Mouse (Mus musculus): Measurements from ENCODE around the gene Qrich2.
"Not testable (repeated sequence)": the region's sequence is repeated elsewhere in the genome, so short reads cannot be mapped to it uniquely, and the experiment has no call there.

Qrich2 gene

GRCm38 (mm10) chr11:116488693-116489375, 22.8 kb upstream of the Qrich2 start:
- DNase-seq (ENCODE audit: low read depth): peak; percentile 83

- no peak for DNase-seq (ENCODE audit: low read depth)
These were observed 22.2 kb upstream of the Qrich2 start for GRCm38 (mm10) chr11:116488207-116488606.

GRCm38 (mm10) chr11:116484261-116484660, 18.2 kb upstream of the Qrich2 start:
- no peak for DNase-seq (ENCODE audit: low read depth)

GRCm38 (mm10) chr11:116481776-116482175, 15.7 kb upstream of the Qrich2 start:
- no peak for DNase-seq (ENCODE audit: low read depth)

- no peak for DNase-seq (ENCODE audit: low read depth)
These were observed 14.9 kb upstream of the Qrich2 start for GRCm38 (mm10) chr11:116480975-116481374.

- no peak for DNase-seq (ENCODE audit: low read depth)
These were observed 13.8 kb upstream of the Qrich2 start for GRCm38 (mm10) chr11:116479832-116480231.

- no peak for DNase-seq (ENCODE audit: low read depth)
These were observed 12.9 kb upstream of the Qrich2 start for GRCm38 (mm10) chr11:116478978-116479377.

- DNase-seq (ENCODE audit: low read depth): no peak
These were observed 11.2 kb upstream of the Qrich2 start for GRCm38 (mm10) chr11:116477160-116477759.

GRCm38 (mm10) chr11:116476696-116477095, 10.7 kb upstream of the Qrich2 start:
- DNase-seq (ENCODE audit: low read depth): no peak

- no peak for DNase-seq (ENCODE audit: low read depth)
These were observed 10.0 kb upstream of the Qrich2 start for GRCm38 (mm10) chr11:116476041-116476440.

- DNase-seq (ENCODE audit: low read depth): no peak
These were observed 6.2 kb upstream of the Qrich2 start for GRCm38 (mm10) chr11:116472275-116472674.

- DNase-seq (ENCODE audit: low read depth): no peak
These were observed 4.9 kb upstream of the Qrich2 start for GRCm38 (mm10) chr11:116470896-116471295.

GRCm38 (mm10) chr11:116470249-116470648, 4.2 kb upstream of the Qrich2 start:
- no peak for DNase-seq (ENCODE audit: low read depth)

- DNase-seq (ENCODE audit: low read depth): not testable (repeated sequence)
These were observed 2.3 kb upstream of the Qrich2 start for GRCm38 (mm10) chr11:116468338-116468737.

GRCm38 (mm10) chr11:116463833-116464232, 2.2 kb downstream of the Qrich2 start:
- DNase-seq (ENCODE audit: low read depth): peak; percentile 87

GRCm38 (mm10) chr11:116463338-116463737, 2.7 kb downstream of the Qrich2 start:
- DNase-seq (ENCODE audit: low read depth): no peak

GRCm38 (mm10) chr11:116459786-116460185, 6.3 kb downstream of the Qrich2 start:
- DNase-seq (ENCODE audit: low read depth): no peak

GRCm38 (mm10) chr11:116456234-116456633, 9.8 kb downstream of the Qrich2 start:
- no peak for DNase-seq (ENCODE audit: low read depth)

GRCm38 (mm10) chr11:116453889-116454288, 12.2 kb downstream of the Qrich2 start:
- no peak for DNase-seq (ENCODE audit: low read depth)

- no peak for DNase-seq (ENCODE audit: low read depth)
These were observed 16.7 kb downstream of the Qrich2 start for GRCm38 (mm10) chr11:116449341-116449740.

GRCm38 (mm10) chr11:116447822-116448221, 18.2 kb downstream of the Qrich2 start:
- no peak for DNase-seq (ENCODE audit: low read depth)

GRCm38 (mm10) chr11:116446308-116446887, 19.6 kb downstream of the Qrich2 start:
- DNase-seq (ENCODE audit: low read depth): no peak

- peak; percentile 95 for DNase-seq (ENCODE audit: low read depth)
These were observed 20.3 kb downstream of the Qrich2 start for GRCm38 (mm10) chr11:116445596-116446307.
